Mouse (Mus musculus): Measurements from ENCODE around the gene Sept10. TPM values are rescaled to one million over a fixed set of nuclear protein-coding genes. Genes with fewer than 3 reads are reported as not detected.
A peak's percentile ranks its signal among the peaks of the same experiment; 100 is the strongest.

Gene Sept10
- polyA plus RNA-seq (2016; fragmentation: Nextera tagmentation; extraction: Ambion mirVana) = 36.8 and 37.3 TPM in 2 replicates

DNA sequence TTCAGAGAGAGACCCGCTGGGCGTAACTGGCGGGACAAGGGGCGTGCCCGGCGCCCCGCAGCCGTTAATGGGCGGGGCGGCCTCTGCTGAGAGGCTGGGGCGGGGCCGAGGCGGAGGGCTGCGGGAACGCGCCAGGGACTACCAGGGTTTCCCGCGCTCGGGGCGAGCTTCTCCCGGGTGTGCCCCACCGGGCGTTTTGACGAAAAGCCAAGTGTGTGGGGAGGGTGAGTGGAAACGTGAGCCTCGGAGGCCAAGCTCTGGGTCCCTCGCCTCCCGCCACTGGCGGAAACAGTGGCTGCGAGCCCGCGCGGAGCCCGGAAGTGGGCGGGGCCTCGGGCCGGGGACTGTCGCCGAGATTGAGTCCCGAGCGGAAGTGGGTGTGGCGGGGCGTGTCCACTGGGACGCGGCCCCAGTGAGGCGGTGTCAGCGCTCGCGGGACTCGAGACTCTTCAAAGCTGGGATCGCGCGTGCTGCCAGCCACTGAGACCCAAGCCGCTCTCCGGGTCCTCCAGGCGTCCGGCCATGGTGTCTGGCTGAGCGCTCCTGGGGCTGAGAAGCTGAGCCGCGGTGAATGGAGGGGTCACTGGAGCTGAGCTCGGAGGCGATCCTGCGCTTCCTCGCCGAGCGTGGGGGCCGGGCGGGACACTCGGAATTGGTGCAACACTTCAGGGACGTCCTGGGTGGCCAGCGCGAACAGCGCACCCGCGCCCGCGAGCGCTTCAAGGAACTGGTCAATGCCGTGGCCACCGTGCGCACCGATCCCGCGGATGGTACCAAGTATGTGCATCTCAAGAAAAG lies at the start of gene Sept10, which contains the start of gene Sowahc:
Gene Sept10, minus strand, starts transcription at position 375 of the 798 bp plus-strand sequence.
Gene Sowahc, plus strand, starts transcription at position 481 of the 798 bp plus-strand sequence.
- Histone ChIP-seq H3K27ac (replicated peaks) (peak within 1 kb of the TSS; percentile 98), H3K9me3 (no peaks in the 10 kb centered on the region), H3K36me3 (replicated peaks) (peaks cover 6% of the 10 kb centered on the region), H3K4me3 (peak within 1 kb of the TSS; percentile 92), H3K27me3 (replicated peaks; ENCODE audit: low read depth, poor library complexity, severe bottlenecking) (peaks cover 10% of the 10 kb centered on the region; the same call in 1 of the 2 replicates), H3K4me1 (peaks cover 28% of the 10 kb centered on the region)
- DNase-seq (ENCODE audit: low spot score) = peak; percentile 98
- under 1% methylated on average over 84 of the region's 84 CpGs for WGBS

- no peaks in the 10 kb centered on the region for H3K9me3 ChIP-seq
- H3K4me1 ChIP-seq = peaks cover 25% of the 10 kb centered on the region
- no peaks in the 10 kb centered on the region for H3K36me3 ChIP-seq (replicated peaks)
- no peaks in the 10 kb centered on the region for H3K27me3 ChIP-seq (replicated peaks; ENCODE audit: low read depth, poor library complexity, severe bottlenecking)
- no peak for DNase-seq (ENCODE audit: low spot score)
- WGBS = 29% methylated on average over 3 of the region's 3 CpGs
- H3K27ac ChIP-seq (replicated peaks) = no peak overlapping the region
- no peak overlapping the region for H3K4me3 ChIP-seq
Measured at GRCm38 (mm10) chr10:59268754-59269153, 47.1 kb upstream of the Sept10 start.

GRCm38 (mm10) chr10:59268109-59268508 lies 46.5 kb upstream of the Sept10 start:
- no peak for DNase-seq (ENCODE audit: low spot score)
- no peaks in the 10 kb centered on the region for H3K27me3 ChIP-seq (replicated peaks; ENCODE audit: low read depth, poor library complexity, severe bottlenecking)
- H3K27ac ChIP-seq (replicated peaks) = no peak overlapping the region
- no peaks in the 10 kb centered on the region for H3K9me3 ChIP-seq
- no peak overlapping the region for H3K4me3 ChIP-seq
- 59% methylated on average over 4 of the region's 4 CpGs for WGBS
- H3K36me3 ChIP-seq (replicated peaks) = no peaks in the 10 kb centered on the region
- H3K4me1 ChIP-seq = peaks cover 25% of the 10 kb centered on the region

GRCm38 (mm10) chr10:59267275-59267674 lies 45.6 kb upstream of the Sept10 start:
- H3K27me3 ChIP-seq (replicated peaks; ENCODE audit: low read depth, poor library complexity, severe bottlenecking) = no peaks in the 10 kb centered on the region
- WGBS = 94% methylated on average over 2 of the region's 2 CpGs
- no peaks in the 10 kb centered on the region for H3K36me3 ChIP-seq (replicated peaks)
- peaks cover 25% of the 10 kb centered on the region for H3K4me1 ChIP-seq
- no peak overlapping the region for H3K27ac ChIP-seq (replicated peaks)
- no peak overlapping the region for H3K4me3 ChIP-seq
- H3K9me3 ChIP-seq = no peaks in the 10 kb centered on the region
- DNase-seq (ENCODE audit: low spot score) = no peak

DNA sequence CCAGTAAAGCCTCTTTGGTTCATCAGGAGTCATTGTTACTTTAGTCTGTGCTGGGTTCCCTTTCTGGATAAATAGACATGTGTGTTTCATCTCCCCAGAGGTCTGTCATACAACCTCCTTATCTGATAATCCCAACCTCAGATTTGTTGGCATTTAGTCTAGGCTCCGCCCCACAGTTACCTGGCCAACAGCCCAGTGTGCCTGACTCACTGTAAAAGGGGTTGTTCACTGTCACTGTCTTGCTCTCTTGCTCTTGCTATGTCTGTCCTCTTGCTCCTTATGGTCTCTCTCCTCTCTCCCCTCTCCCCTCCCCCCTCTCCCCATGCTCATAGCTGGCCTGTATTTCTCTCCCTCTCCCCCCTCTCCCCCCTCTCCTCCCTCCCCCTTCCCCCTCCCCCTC lies 44.5 kb upstream of the Sept10 start:
- Histone ChIP-seq H3K36me3 (replicated peaks) (no peaks in the 10 kb centered on the region), H3K9me3 (no peaks in the 10 kb centered on the region), H3K4me3 (no peak overlapping the region), H3K27me3 (replicated peaks; ENCODE audit: low read depth, poor library complexity, severe bottlenecking) (no peaks in the 10 kb centered on the region), H3K4me1 (peaks cover 32% of the 10 kb centered on the region), H3K27ac (replicated peaks) (0 out of 2 replicates have a peak overlapping the region, but pooled peaks have one; percentile 15)
- no peak for DNase-seq (ENCODE audit: low spot score)
- WGBS = 95% methylated on average over 1 of the region's 1 CpGs

DNA sequence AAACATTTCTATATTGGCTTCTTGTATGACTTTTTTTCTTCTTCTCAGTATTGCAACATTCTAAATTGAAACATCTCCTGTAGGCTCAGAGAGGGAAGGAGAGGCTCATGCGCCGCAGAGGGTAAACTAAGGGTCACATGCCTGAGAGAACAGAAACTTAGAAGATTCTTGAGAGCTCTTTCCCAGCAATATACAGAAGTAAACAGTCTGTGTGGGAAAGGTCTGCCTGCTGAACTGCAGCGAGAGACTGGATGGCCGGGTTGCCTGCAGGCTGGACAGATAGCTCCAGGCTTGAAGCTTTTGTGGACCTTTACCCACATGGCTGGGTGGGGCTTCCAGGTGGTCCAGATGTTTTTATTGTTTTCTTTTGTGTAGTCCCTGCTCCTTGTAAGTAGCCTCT lies 44.0 kb upstream of the Sept10 start:
- Histone ChIP-seq H3K27ac (replicated peaks) (0 out of 2 replicates have a peak overlapping the region, but pooled peaks have one; percentile 15), H3K9me3 (no peaks in the 10 kb centered on the region)

GRCm38 (mm10) chr10:59265067-59265466 lies 43.4 kb upstream of the Sept10 start:
- H3K9me3 ChIP-seq = no peaks in the 10 kb centered on the region
- H3K36me3 ChIP-seq (replicated peaks) = no peaks in the 10 kb centered on the region
- WGBS = 61% methylated on average over 7 of the region's 7 CpGs
- H3K27ac ChIP-seq (replicated peaks) = no peak overlapping the region
- peaks cover 32% of the 10 kb centered on the region for H3K4me1 ChIP-seq
- H3K4me3 ChIP-seq = no peak overlapping the region
- no peak for DNase-seq (ENCODE audit: low spot score)
- no peaks in the 10 kb centered on the region for H3K27me3 ChIP-seq (replicated peaks; ENCODE audit: low read depth, poor library complexity, severe bottlenecking)

More for the DNA sequence above, 44.0 kb upstream of the Sept10 start:
- Histone ChIP-seq H3K27me3 (replicated peaks; ENCODE audit: low read depth, poor library complexity, severe bottlenecking) (no peaks in the 10 kb centered on the region), H3K36me3 (replicated peaks) (no peaks in the 10 kb centered on the region), H3K4me1 (peaks cover 32% of the 10 kb centered on the region), H3K4me3 (no peak overlapping the region)
- 53% methylated on average over 4 of the region's 4 CpGs for WGBS
- no peak for DNase-seq (ENCODE audit: low spot score)

DNA sequence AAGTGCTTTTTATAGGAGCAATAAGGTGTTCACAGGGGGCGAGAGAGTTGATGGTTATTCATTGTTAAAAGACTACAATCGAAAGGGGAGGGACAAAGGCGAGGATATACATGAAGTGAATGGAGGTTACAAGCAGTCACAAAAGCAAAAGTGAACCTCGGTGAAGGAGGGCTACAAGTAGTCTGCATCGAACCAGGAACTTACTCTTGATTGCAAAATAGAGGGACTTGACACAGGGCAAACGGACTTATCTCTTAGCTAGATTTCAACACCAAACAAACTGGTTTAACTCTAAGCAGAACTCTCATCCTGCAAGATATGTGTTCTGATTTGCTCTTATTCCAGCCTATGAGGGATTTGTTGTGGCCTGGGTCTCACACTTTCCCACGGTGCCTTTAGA lies 41.3 kb upstream of the Sept10 start:
- H3K36me3 ChIP-seq (replicated peaks) = no peaks in the 10 kb centered on the region
- no peak overlapping the region for H3K4me3 ChIP-seq
- no peaks in the 10 kb centered on the region for H3K27me3 ChIP-seq (replicated peaks; ENCODE audit: low read depth, poor library complexity, severe bottlenecking)
- H3K4me1 ChIP-seq = peaks cover 25% of the 10 kb centered on the region
- no peaks in the 10 kb centered on the region for H3K9me3 ChIP-seq
- WGBS = 82% methylated on average over 7 of the region's 7 CpGs
- no peak overlapping the region for H3K27ac ChIP-seq (replicated peaks)
- no peak for DNase-seq (ENCODE audit: low spot score)

GRCm38 (mm10) chr10:59262021-59262420 lies 40.4 kb upstream of the Sept10 start:
- DNase-seq (ENCODE audit: low spot score) = no peak
- peaks cover 25% of the 10 kb centered on the region for H3K4me1 ChIP-seq

GRCm38 (mm10) chr10:59261603-59262002 lies 40.0 kb upstream of the Sept10 start:
- Histone ChIP-seq H3K27me3 (replicated peaks; ENCODE audit: low read depth, poor library complexity, severe bottlenecking) (no peaks in the 10 kb centered on the region), H3K36me3 (replicated peaks) (no peaks in the 10 kb centered on the region), H3K4me1 (peaks cover 25% of the 10 kb centered on the region), H3K27ac (replicated peaks) (no peak overlapping the region), H3K4me3 (no peak overlapping the region), H3K9me3 (no peaks in the 10 kb centered on the region)
- DNase-seq (ENCODE audit: low spot score) = no peak
- 91% methylated on average over 3 of the region's 3 CpGs for WGBS

More at GRCm38 (mm10) chr10:59262021-59262420, 40.4 kb upstream of the Sept10 start:
- 91% methylated on average over 1 of the region's 1 CpGs for WGBS
- no peak overlapping the region for H3K27ac ChIP-seq (replicated peaks)
- no peaks in the 10 kb centered on the region for H3K9me3 ChIP-seq
- no peak overlapping the region for H3K4me3 ChIP-seq
- no peaks in the 10 kb centered on the region for H3K27me3 ChIP-seq (replicated peaks; ENCODE audit: low read depth, poor library complexity, severe bottlenecking)
- H3K36me3 ChIP-seq (replicated peaks) = no peaks in the 10 kb centered on the region

DNA sequence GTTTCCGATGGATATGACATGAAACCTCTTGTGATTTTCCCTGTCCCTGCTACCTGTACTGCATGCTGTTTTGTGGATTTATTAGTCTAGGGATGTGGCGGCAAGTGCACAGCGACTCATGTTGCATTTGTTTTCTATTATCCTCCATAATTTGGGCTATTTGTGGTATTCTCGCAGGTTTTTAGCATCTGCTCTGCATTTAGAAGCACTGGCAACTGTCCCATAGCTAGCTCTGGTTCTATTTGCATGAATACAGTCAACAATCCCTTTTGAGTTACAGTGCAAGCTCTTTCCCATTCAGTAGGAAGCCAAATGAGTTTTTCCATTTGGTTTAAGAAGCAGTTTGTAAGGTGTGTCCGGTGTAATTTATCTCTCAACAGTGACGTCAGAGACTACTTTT lies 37.9 kb upstream of the Sept10 start:
- Histone ChIP-seq H3K9me3 (no peaks in the 10 kb centered on the region), H3K36me3 (replicated peaks) (no peaks in the 10 kb centered on the region), H3K27me3 (replicated peaks; ENCODE audit: low read depth, poor library complexity, severe bottlenecking) (no peaks in the 10 kb centered on the region), H3K4me3 (no peak overlapping the region), H3K27ac (replicated peaks) (no peak overlapping the region), H3K4me1 (peaks cover 16% of the 10 kb centered on the region)
- WGBS = 79% methylated on average over 6 of the region's 6 CpGs
- no peak for DNase-seq (ENCODE audit: low spot score)

GRCm38 (mm10) chr10:59256533-59256932 lies 34.9 kb upstream of the Sept10 start:
- H3K27me3 ChIP-seq (replicated peaks; ENCODE audit: low read depth, poor library complexity, severe bottlenecking) = no peaks in the 10 kb centered on the region
- WGBS = 97% methylated on average over 2 of the region's 2 CpGs
- no peak overlapping the region for H3K4me3 ChIP-seq
- no peaks in the 10 kb centered on the region for H3K36me3 ChIP-seq (replicated peaks)
- H3K4me1 ChIP-seq = peaks cover 6% of the 10 kb centered on the region
- H3K9me3 ChIP-seq = no peaks in the 10 kb centered on the region
- no peak overlapping the region for H3K27ac ChIP-seq (replicated peaks)
- DNase-seq (ENCODE audit: low spot score) = no peak

- Histone ChIP-seq H3K27ac (replicated peaks) (no peak overlapping the region), H3K27me3 (replicated peaks; ENCODE audit: low read depth, poor library complexity, severe bottlenecking) (no peaks in the 10 kb centered on the region), H3K36me3 (replicated peaks) (no peaks in the 10 kb centered on the region), H3K4me1 (peaks cover 4% of the 10 kb centered on the region; the same call in 1 of the 2 replicates), H3K4me3 (no peak overlapping the region), H3K9me3 (no peaks in the 10 kb centered on the region)
- WGBS = 82% methylated on average over 8 of the region's 8 CpGs
- no peak for DNase-seq (ENCODE audit: low spot score)
Measured at GRCm38 (mm10) chr10:59253541-59254079, 32.0 kb upstream of the Sept10 start.
